Mouse (Mus musculus): ENCODE measurements around the gene Msi2. TPM values are rescaled to one million over a fixed set of nuclear protein-coding genes. Genes with fewer than 3 reads are reported as not detected.

The Msi2 gene
- total and polyA plus RNA-seq, 2 experiments from 2014 or later = 26.9 to 133 TPM

- ATAC-seq (ENCODE audit: low FRiP score) (no peak), DNase-seq (ENCODE audit: low spot score) (no peak)
- Histone ChIP-seq H3K27ac (ENCODE audit: low read depth, low read length) (no peak overlapping the region), H3K27me3 (ENCODE audit: insufficient read depth, low read length) (no peaks in the 10 kb centered on the region), H3K9me3 (ENCODE audit: low read length) (no peaks in the 10 kb centered on the region), H3K4me2 (ENCODE audit: low read depth, low read length, poor library complexity, severe bottlenecking) (no peak overlapping the region), H3K9ac (replicated peaks; ENCODE audit: low read length, poor library complexity, severe bottlenecking) (no peak overlapping the region), H3K4me3 (ENCODE audit: low read depth, low read length) (no peak overlapping the region), H3K4me1 (ENCODE audit: insufficient read depth, low read length) (peaks cover 14% of the 10 kb centered on the region), H3K36me3 (ENCODE audit: insufficient read depth, low read length) (no peaks in the 10 kb centered on the region)
- 74% methylated on average over 6 of the region's 6 CpGs for WGBS
- TF ChIP-seq CTCF (IDR thresholded peaks at IDR 0.05) = no peak
Observed at GRCm38 (mm10) chr11:88548832-88549528, 169.3 kb downstream of the Msi2 start.

- H3K36me3 ChIP-seq (ENCODE audit: insufficient read depth, low read length) = no peaks in the 10 kb centered on the region
- H3K4me2 ChIP-seq (ENCODE audit: low read depth, low read length, poor library complexity, severe bottlenecking) = no peak overlapping the region
- no peak for TF ChIP-seq CTCF (IDR thresholded peaks at IDR 0.05)
- ATAC-seq (ENCODE audit: low FRiP score) (no peak), DNase-seq (ENCODE audit: low spot score) (no peak)
- no peak overlapping the region for H3K9ac ChIP-seq (replicated peaks; ENCODE audit: low read length, poor library complexity, severe bottlenecking)
- H3K9me3 ChIP-seq (ENCODE audit: low read length) = no peaks in the 10 kb centered on the region
- H3K27me3 ChIP-seq (ENCODE audit: insufficient read depth, low read length) = no peaks in the 10 kb centered on the region
- H3K4me1 ChIP-seq (ENCODE audit: insufficient read depth, low read length) = peaks cover 14% of the 10 kb centered on the region
- H3K27ac ChIP-seq (ENCODE audit: low read depth, low read length) = no peak overlapping the region
- no peak overlapping the region for H3K4me3 ChIP-seq (ENCODE audit: low read depth, low read length)
- WGBS = 69% methylated on average over 7 of the region's 7 CpGs
Observed at GRCm38 (mm10) chr11:88548423-88548822, 169.9 kb downstream of the Msi2 start.

- no peak overlapping the region for H3K9ac ChIP-seq (replicated peaks; ENCODE audit: low read length, poor library complexity, severe bottlenecking)
- no peak overlapping the region for H3K27ac ChIP-seq (ENCODE audit: low read depth, low read length)
- H3K4me3 ChIP-seq (ENCODE audit: low read depth, low read length) = no peak overlapping the region
- H3K9me3 ChIP-seq (ENCODE audit: low read length) = no peaks in the 10 kb centered on the region
- 87% methylated on average over 6 of the region's 6 CpGs for WGBS
- ATAC-seq (ENCODE audit: low FRiP score) (no peak), DNase-seq (ENCODE audit: low spot score) (no peak)
- H3K4me2 ChIP-seq (ENCODE audit: low read depth, low read length, poor library complexity, severe bottlenecking) = no peak overlapping the region
- no peak for TF ChIP-seq CTCF (IDR thresholded peaks at IDR 0.05)
- peaks cover 19% of the 10 kb centered on the region; the same call in 1 of the 2 replicates for H3K4me1 ChIP-seq (ENCODE audit: insufficient read depth, low read length)
- no peaks in the 10 kb centered on the region for H3K36me3 ChIP-seq (ENCODE audit: insufficient read depth, low read length)
- no peaks in the 10 kb centered on the region for H3K27me3 ChIP-seq (ENCODE audit: insufficient read depth, low read length)
Observed at GRCm38 (mm10) chr11:88543771-88544170, 174.5 kb downstream of the Msi2 start.

GRCm38 (mm10) chr11:88542817-88543216 is 175.5 kb downstream of the Msi2 start:
- Histone ChIP-seq H3K27ac (ENCODE audit: low read depth, low read length) (peak overlapping the region; percentile 38; the same call in 1 of the 2 replicates), H3K4me2 (ENCODE audit: low read depth, low read length, poor library complexity, severe bottlenecking) (no peak overlapping the region), H3K9ac (replicated peaks; ENCODE audit: low read length, poor library complexity, severe bottlenecking) (no peak overlapping the region), H3K9me3 (ENCODE audit: low read length) (no peaks in the 10 kb centered on the region), H3K27me3 (ENCODE audit: insufficient read depth, low read length) (no peaks in the 10 kb centered on the region), H3K36me3 (ENCODE audit: insufficient read depth, low read length) (no peaks in the 10 kb centered on the region), H3K4me3 (ENCODE audit: low read depth, low read length) (no peak overlapping the region), H3K4me1 (ENCODE audit: insufficient read depth, low read length) (peaks cover 19% of the 10 kb centered on the region; the same call in 1 of the 2 replicates)
- 27% methylated on average over 3 of the region's 3 CpGs for WGBS
- peak; percentile 57 for DNase-seq (ENCODE audit: low spot score)
- no peak for TF ChIP-seq CTCF (IDR thresholded peaks at IDR 0.05)
- no peak for ATAC-seq (ENCODE audit: low FRiP score)

DNA sequence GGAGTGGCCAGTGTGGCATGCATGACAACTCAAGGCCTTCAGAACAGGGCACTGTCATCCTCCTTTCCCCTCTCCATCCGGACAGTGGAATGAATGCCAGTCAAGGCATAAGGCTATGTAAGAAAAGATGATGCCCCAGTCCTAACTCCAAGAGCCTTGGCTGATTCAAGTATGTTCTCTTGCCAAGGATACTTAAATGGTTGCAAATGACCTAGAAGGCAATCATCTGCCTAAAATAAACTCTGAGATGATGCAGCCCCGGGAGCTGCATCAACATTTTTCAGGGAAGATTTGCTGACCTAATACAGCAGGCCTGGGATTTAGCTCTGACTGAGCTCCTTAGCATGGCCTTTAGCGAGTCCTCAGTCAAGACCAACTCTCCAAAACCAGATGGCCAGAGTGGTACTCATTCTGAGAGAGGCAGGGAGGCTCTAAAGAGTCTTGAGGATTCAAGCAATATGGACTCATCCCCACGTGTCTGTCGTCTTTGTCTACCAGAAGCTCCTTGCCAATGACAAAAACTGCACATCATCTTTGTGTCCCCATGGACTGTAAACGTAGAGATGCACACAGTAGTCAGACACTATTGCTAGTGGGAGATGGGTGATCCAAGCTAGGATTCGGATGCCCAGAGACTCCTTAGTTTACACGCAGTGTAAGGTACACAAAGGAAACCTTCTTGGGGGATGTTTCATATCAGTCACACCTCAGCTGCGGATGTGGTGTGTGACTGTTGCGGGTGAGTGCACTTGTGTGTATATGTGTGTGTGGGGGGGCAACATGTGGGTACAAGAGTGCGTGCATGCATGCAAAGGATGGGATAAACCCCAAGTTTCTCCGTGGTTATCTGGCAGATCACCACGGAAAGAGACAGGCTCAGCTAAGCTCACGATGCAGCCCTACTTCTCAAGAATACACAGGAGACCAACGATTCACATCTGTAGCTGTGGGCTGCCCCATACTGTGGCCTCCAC is 176.4 kb downstream of the Msi2 start:
- no peak overlapping the region for H3K4me2 ChIP-seq (ENCODE audit: low read depth, low read length, poor library complexity, severe bottlenecking)
- H3K36me3 ChIP-seq (ENCODE audit: insufficient read depth, low read length) = no peaks in the 10 kb centered on the region
- H3K9me3 ChIP-seq (ENCODE audit: low read length) = no peaks in the 10 kb centered on the region
- WGBS = 74% methylated on average over 15 of the region's 15 CpGs
- H3K9ac ChIP-seq (replicated peaks; ENCODE audit: low read length, poor library complexity, severe bottlenecking) = no peak overlapping the region
- no peaks in the 10 kb centered on the region for H3K27me3 ChIP-seq (ENCODE audit: insufficient read depth, low read length)
- ATAC-seq (ENCODE audit: low FRiP score) = no peak
- no peak overlapping the region for H3K27ac ChIP-seq (ENCODE audit: low read depth, low read length)
- H3K4me1 ChIP-seq (ENCODE audit: insufficient read depth, low read length) = peaks cover 18% of the 10 kb centered on the region; the same call in 1 of the 2 replicates
- no peak for TF ChIP-seq CTCF (IDR thresholded peaks at IDR 0.05)
- DNase-seq (ENCODE audit: low spot score) = no peak
- H3K4me3 ChIP-seq (ENCODE audit: low read depth, low read length) = no peak overlapping the region
